Mouse (Mus musculus) hindbrain, embryonic 16.5 days (tissue): ENCODE results near the gene Oser1. TPM values are rescaled to one million over a fixed set of nuclear protein-coding genes. Genes with fewer than 3 reads are reported as not detected.
A peak's percentile ranks its signal among the peaks of the same experiment; 100 is the strongest.
"Not testable (repeated sequence)": the region's sequence is repeated elsewhere in the genome, so short reads cannot be mapped to it uniquely, and the experiment has no call there.

Experiments
- ATAC-seq: fragments of 200-750 bp; cut with Nextera tagmentation; 2 replicates; pipeline ENCODE4 v1.8.0; 2017; ENCODE audit warnings: moderate TSS enrichment, moderate library complexity
- H3K27ac ChIP-seq: fragments of 300-500 bp; sonication (generic); 2 replicates; pipeline ENCODE4 v1.5.1; 2014; ENCODE audit warnings: low read depth, mild to moderate bottlenecking, control low read depth, low read length, moderate library complexity
- H3K27me3 ChIP-seq: fragments of 300-500 bp; sonication (generic); replicated peaks from 2 replicates; pipeline ENCODE4 v1.6.1; 2014; ENCODE audit warnings: low read length; ENCODE audit not compliant: control insufficient read depth, insufficient read depth
- H3K36me3 ChIP-seq: fragments of 300-500 bp; sonication (generic); 2 replicates; pipeline ENCODE4 v1.6.1; 2014; ENCODE audit warnings: mild to moderate bottlenecking, low read length, moderate library complexity, mixed read lengths; ENCODE audit not compliant: control insufficient read depth, insufficient read depth
- H3K4me1 ChIP-seq: fragments of 300-500 bp; sonication (generic); 2 replicates; pipeline ENCODE4 v1.6.1; 2014; ENCODE audit warnings: low read depth, low read length; ENCODE audit not compliant: control insufficient read depth, insufficient read depth
- H3K4me2 ChIP-seq: fragments of 300-500 bp; sonication (generic); 2 replicates; pipeline ENCODE4 v1.6.1; 2014; ENCODE audit warnings: mild to moderate bottlenecking, low read length, control low read depth, moderate library complexity
- H3K4me3 ChIP-seq: fragments of 300-500 bp; sonication (generic); 2 replicates; pipeline ENCODE4 v1.5.1; 2014; ENCODE audit warnings: mild to moderate bottlenecking, low read length, control low read depth, moderate library complexity
- H3K9ac ChIP-seq: fragments of 300-500 bp; sonication (generic); 2 replicates; pipeline ENCODE4 v1.6.1; 2014; ENCODE audit warnings: low read depth, mild to moderate bottlenecking, control low read depth, low read length, moderate library complexity
- H3K9me3 ChIP-seq: fragments of 300-500 bp; sonication (generic); 2 replicates; pipeline ENCODE4 v1.6.1; 2014; ENCODE audit warnings: mild to moderate bottlenecking, low read length, moderate library complexity; ENCODE audit not compliant: control insufficient read depth
- WGBS: fragments of 180-500 bp; shearing (Covaris S2); extraction: QIAGEN DNeasy Blood & Tissue Kit; methylation state at CpG from one replicate; pipeline ENCODE4 v1.1.7; 2014; 5-methylcytosine and 5-hydroxymethylcytosine counted together
- polyA plus RNA-seq: library from polyadenylated mRNA; unstranded; fragments of >200 nt; fragmentation: Nextera tagmentation; extraction: Ambion mirVana; gene quantifications from 2 replicates; pipeline ENCODE4 v1.2.1, GENCODE M21; 2015

Gene Oser1
- polyA plus RNA-seq, 1 experiment from 2014 or later = 72.2 TPM

- H3K4me3 ChIP-seq = no peak overlapping the region
- H3K27me3 ChIP-seq = no peaks in the 10 kb centered on the region
- no peak for ATAC-seq
- WGBS = 74% methylated on average over 4 of the region's 4 CpGs
- peaks cover 4% of the 10 kb centered on the region; the same call in 1 of the 2 replicates for H3K4me1 ChIP-seq
- no peaks in the 10 kb centered on the region for H3K9me3 ChIP-seq
- H3K27ac ChIP-seq = no peak overlapping the region
- no peak overlapping the region for H3K9ac ChIP-seq
- H3K36me3 ChIP-seq = peaks cover 17% of the 10 kb centered on the region
- no peak overlapping the region for H3K4me2 ChIP-seq
These were observed 39.5 kb upstream of the Oser1 start for GRCm38 (mm10) chr2:163463998-163464397.

GRCm38 (mm10) chr2:163463251-163463769, 38.8 kb upstream of the Oser1 start:
- H3K27me3 ChIP-seq = no peaks in the 10 kb centered on the region
- ATAC-seq = no peak
- 73% methylated on average over 10 of the region's 10 CpGs for WGBS
- H3K4me1 ChIP-seq = peaks cover 7% of the 10 kb centered on the region; the same call in 1 of the 2 replicates
- H3K9me3 ChIP-seq = no peaks in the 10 kb centered on the region
- H3K9ac ChIP-seq = no peak overlapping the region
- H3K27ac ChIP-seq = no peak overlapping the region
- H3K4me3 ChIP-seq = no peak overlapping the region
- no peak overlapping the region for H3K4me2 ChIP-seq
- H3K36me3 ChIP-seq = peaks cover 16% of the 10 kb centered on the region

DNA sequence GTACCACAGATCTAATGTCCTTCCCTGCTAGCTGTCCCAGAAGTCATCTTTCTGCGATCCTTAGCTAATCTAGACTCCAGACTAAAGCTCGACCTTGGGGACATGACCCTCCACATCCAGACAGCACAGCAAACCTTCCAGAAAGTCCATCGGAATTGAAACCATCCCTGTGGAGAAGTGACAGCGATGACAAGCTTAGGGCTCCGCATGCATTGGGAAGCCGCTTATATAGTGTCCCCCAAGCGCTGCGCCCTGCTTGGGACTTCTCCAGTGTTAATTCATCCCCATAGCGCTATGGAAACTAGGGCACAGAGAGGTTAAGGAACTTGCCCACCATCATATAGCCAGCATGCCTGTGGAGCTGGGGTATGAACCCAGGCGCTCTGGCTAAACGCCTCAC, 38.3 kb upstream of the Oser1 start:
- H3K4me3 ChIP-seq = no peak overlapping the region
- H3K27ac ChIP-seq = no peak overlapping the region
- H3K9me3 ChIP-seq = no peaks in the 10 kb centered on the region
- peaks cover 7% of the 10 kb centered on the region; the same call in 1 of the 2 replicates for H3K4me1 ChIP-seq
- peaks cover 11% of the 10 kb centered on the region for H3K36me3 ChIP-seq
- no peak overlapping the region for H3K9ac ChIP-seq
- H3K27me3 ChIP-seq = no peaks in the 10 kb centered on the region
- ATAC-seq = no peak
- H3K4me2 ChIP-seq = no peak overlapping the region
- 80% methylated on average over 11 of the region's 11 CpGs for WGBS

GRCm38 (mm10) chr2:163462386-163462785, 37.9 kb upstream of the Oser1 start:
- WGBS = 82% methylated on average over 5 of the region's 5 CpGs
- Histone ChIP-seq H3K4me2 (no peak overlapping the region), H3K9ac (no peak overlapping the region), H3K27ac (no peak overlapping the region), H3K4me3 (no peak overlapping the region), H3K4me1 (peaks cover 7% of the 10 kb centered on the region; the same call in 1 of the 2 replicates), H3K9me3 (no peaks in the 10 kb centered on the region), H3K27me3 (no peaks in the 10 kb centered on the region), H3K36me3 (peaks cover 8% of the 10 kb centered on the region)
- ATAC-seq = no peak

DNA sequence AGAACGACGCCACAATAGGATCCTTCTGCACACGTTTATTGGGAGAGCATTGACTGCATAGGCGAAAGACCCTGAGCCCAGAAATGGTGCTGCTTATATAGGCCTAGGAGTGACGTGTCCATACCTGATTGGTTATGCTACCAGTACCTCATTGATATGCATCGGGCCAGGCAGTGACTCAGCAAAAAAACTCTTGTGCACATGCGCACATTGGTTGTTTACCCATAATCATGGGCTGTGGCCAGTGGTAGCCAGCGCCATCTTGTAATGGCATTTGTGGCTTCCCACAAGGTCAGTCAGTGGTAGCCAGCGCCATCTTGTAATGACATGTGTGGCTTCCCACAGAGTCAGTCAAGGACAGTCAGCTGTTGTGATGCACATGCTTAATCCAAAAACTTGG, 36.8 kb upstream of the Oser1 start:
- not testable (repeated sequence) for ATAC-seq, H3K4me1 ChIP-seq, H3K27me3 ChIP-seq, H3K27ac ChIP-seq, H3K9ac ChIP-seq, H3K36me3 ChIP-seq, H3K4me2 ChIP-seq, H3K9me3 ChIP-seq, H3K4me3 ChIP-seq
- 91% methylated on average over 8 of the region's 9 CpGs for WGBS

DNA sequence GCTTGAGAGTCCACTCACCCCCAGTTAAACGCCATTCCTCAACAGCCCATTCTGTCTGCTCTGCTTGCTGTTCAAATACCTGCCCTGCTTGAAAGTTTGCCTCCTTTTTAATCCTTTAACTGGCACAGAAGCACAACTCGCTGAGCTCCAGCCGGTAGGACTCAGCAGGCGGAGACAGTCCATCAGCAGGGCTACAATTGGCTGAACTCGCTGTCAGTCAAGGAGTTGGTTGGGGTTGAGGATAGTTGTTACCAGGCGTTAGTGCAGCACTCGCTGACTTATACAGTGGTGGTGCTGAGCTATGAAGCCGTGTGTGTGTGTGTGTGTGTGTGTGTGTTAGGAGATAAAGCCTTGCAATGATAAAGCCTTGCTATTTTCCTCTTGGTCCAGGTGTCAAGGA, 36.1 kb upstream of the Oser1 start:
- Histone ChIP-seq H3K9me3 (no peaks in the 10 kb centered on the region), H3K4me1 (peaks cover 7% of the 10 kb centered on the region; the same call in 1 of the 2 replicates), H3K36me3 (peaks cover under 1% of the 10 kb centered on the region; the same call in 1 of the 2 replicates), H3K9ac (no peak overlapping the region), H3K4me2 (no peak overlapping the region), H3K4me3 (no peak overlapping the region), H3K27ac (no peak overlapping the region), H3K27me3 (no peaks in the 10 kb centered on the region)
- 91% methylated on average over 8 of the region's 8 CpGs for WGBS
- ATAC-seq = no peak

DNA sequence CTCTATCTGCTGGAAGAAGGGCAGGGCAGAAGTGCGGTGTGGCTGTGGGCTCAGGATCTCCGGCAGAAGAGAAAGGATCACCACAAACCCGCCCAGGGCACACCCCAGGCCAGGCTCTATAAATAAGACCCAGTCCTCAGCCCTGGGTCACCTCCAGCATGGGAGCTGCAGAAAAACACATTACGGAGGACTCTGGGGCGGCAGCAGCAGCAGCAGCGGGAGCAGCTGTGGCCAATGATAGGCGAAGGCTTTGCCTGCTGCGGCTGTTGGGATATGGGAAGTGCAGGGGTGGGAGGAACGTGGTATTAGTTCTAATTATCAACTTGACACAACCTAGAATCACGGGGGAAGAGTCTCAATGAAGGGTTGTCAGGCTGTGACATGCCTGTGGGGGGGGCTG, 34.9 kb upstream of the Oser1 start:
- Histone ChIP-seq H3K27me3 (no peaks in the 10 kb centered on the region), H3K36me3 (peaks cover 7% of the 10 kb centered on the region), H3K9ac (peak overlapping the region; percentile 38), H3K4me2 (peak overlapping the region; percentile 35), H3K9me3 (no peaks in the 10 kb centered on the region), H3K4me3 (peak overlapping the region; percentile 6; the same call in 1 of the 2 replicates), H3K27ac (peak overlapping the region; percentile 58), H3K4me1 (peaks cover 7% of the 10 kb centered on the region; the same call in 1 of the 2 replicates)
- peak; percentile 47 for ATAC-seq
- WGBS = 37% methylated on average over 10 of the region's 10 CpGs

GRCm38 (mm10) chr2:163458539-163459265, 34.2 kb upstream of the Oser1 start:
- WGBS = 53% methylated on average over 27 of the region's 27 CpGs
- Histone ChIP-seq H3K4me2 (peak overlapping the region; percentile 35), H3K36me3 (peaks cover 14% of the 10 kb centered on the region), H3K27me3 (no peaks in the 10 kb centered on the region), H3K4me3 (no peak overlapping the region; the same call in 1 of the 2 replicates), H3K9ac (peak overlapping the region; percentile 38; the same call in 1 of the 2 replicates), H3K27ac (peak overlapping the region; percentile 58), H3K4me1 (peaks cover 7% of the 10 kb centered on the region; the same call in 1 of the 2 replicates), H3K9me3 (no peaks in the 10 kb centered on the region)
- ATAC-seq = 0 out of 2 replicates have a peak, but pooled peaks have one; percentile 5

- H3K27ac ChIP-seq = no peak overlapping the region
- 83% methylated on average over 13 of the region's 13 CpGs for WGBS
- no peak for ATAC-seq
- H3K36me3 ChIP-seq = peaks cover 21% of the 10 kb centered on the region
- H3K9me3 ChIP-seq = no peaks in the 10 kb centered on the region
- H3K4me3 ChIP-seq = no peak overlapping the region
- H3K4me2 ChIP-seq = no peak overlapping the region
- H3K9ac ChIP-seq = no peak overlapping the region
- no peaks in the 10 kb centered on the region for H3K4me1 ChIP-seq
- H3K27me3 ChIP-seq = no peaks in the 10 kb centered on the region
These were observed 28.9 kb upstream of the Oser1 start for GRCm38 (mm10) chr2:163453378-163453777.
